Mouse (Mus musculus) heart, embryonic 11.5 days (tissue): ENCODE data around the gene Adcy3. TPM values are rescaled to one million over a fixed set of nuclear protein-coding genes. Genes with fewer than 3 reads are reported as not detected.

Experiments
- ATAC-seq: fragments of 200-750 bp; cut with Nextera tagmentation; replicated peaks from 2 replicates; pipeline ENCODE4 v1.8.0; 2017; ENCODE audit warnings: moderate library complexity; ENCODE audit not compliant: insufficient number of reproducible peaks, low FRiP score, low TSS enrichment
- H3K27ac ChIP-seq: fragments of 300-500 bp; sonication (generic); 2 replicates; pipeline ENCODE4 v1.5.1; 2014; ENCODE audit warnings: mild to moderate bottlenecking, low read depth, low read length
- H3K27me3 ChIP-seq: fragments of 300-500 bp; sonication (generic); 2 replicates; pipeline ENCODE4 v1.6.1; 2014; ENCODE audit warnings: mild to moderate bottlenecking, low read length, mixed read lengths; ENCODE audit not compliant: control insufficient read depth, insufficient read depth
- H3K36me3 ChIP-seq: fragments of 300-500 bp; sonication (generic); 2 replicates; pipeline ENCODE4 v1.6.1; 2014; ENCODE audit warnings: mild to moderate bottlenecking, low read length, moderate library complexity, mixed read lengths; ENCODE audit not compliant: control insufficient read depth, insufficient read depth
- H3K4me1 ChIP-seq: fragments of 300-500 bp; sonication (generic); 2 replicates; pipeline ENCODE4 v1.6.1; 2014; ENCODE audit warnings: low read length; ENCODE audit not compliant: control insufficient read depth, insufficient read depth
- H3K4me2 ChIP-seq: fragments of 300-500 bp; sonication (generic); 2 replicates; pipeline ENCODE4 v1.6.1; 2014; ENCODE audit warnings: mild to moderate bottlenecking, moderate library complexity
- H3K4me3 ChIP-seq: fragments of 300-500 bp; sonication (generic); 2 replicates; pipeline ENCODE4 v1.5.1; 2014; ENCODE audit warnings: low read depth, low read length
- H3K9ac ChIP-seq: fragments of 300-500 bp; sonication (generic); 2 replicates; pipeline ENCODE4 v1.6.1; 2014; ENCODE audit warnings: mild to moderate bottlenecking, low read depth, low read length, moderate library complexity
- H3K9me3 ChIP-seq: fragments of 300-500 bp; sonication (generic); replicated peaks from 2 replicates; pipeline ENCODE4 v1.6.1; 2016; ENCODE audit warnings: low read length; ENCODE audit not compliant: control insufficient read depth
- WGBS: fragments of 180-500 bp; shearing (Covaris S2); extraction: QIAGEN DNeasy Blood & Tissue Kit; methylation state at CpG from one replicate; pipeline ENCODE4 v1.1.7; 2014; ENCODE audit not compliant: insufficient replicate concordance; 5-methylcytosine and 5-hydroxymethylcytosine counted together
- polyA plus RNA-seq: library from polyadenylated mRNA; unstranded; fragments of >200 nt; fragmentation: Nextera tagmentation; extraction: Ambion mirVana; gene quantifications from 2 replicates; pipeline ENCODE4 v1.2.1, GENCODE M21; 2014

The Adcy3 gene
- polyA plus RNA-seq, 1 experiment from 2014 or later, result 3.8 TPM

- Histone ChIP-seq H3K36me3 (no peaks in the 10 kb centered on the region), H3K4me1 (no peaks in the 10 kb centered on the region), H3K4me3 (no peak overlapping the region), H3K4me2 (no peak overlapping the region), H3K9ac (no peak overlapping the region), H3K27ac (no peak overlapping the region), H3K9me3 (no peaks in the 10 kb centered on the region), H3K27me3 (no peaks in the 10 kb centered on the region)
- ATAC-seq, result no peak
- WGBS, result 86% methylated on average over 5 of the region's 5 CpGs
Observed at GRCm38 (mm10) chr12:4143179-4143578, 10.3 kb downstream of the Adcy3 start.

GRCm38 (mm10) chr12:4150936-4151335 lies 18.0 kb downstream of the Adcy3 start:
- Histone ChIP-seq H3K9ac (no peak overlapping the region), H3K4me2 (no peak overlapping the region), H3K36me3 (no peaks in the 10 kb centered on the region), H3K4me1 (no peaks in the 10 kb centered on the region), H3K9me3 (no peaks in the 10 kb centered on the region), H3K4me3 (no peak overlapping the region), H3K27ac (no peak overlapping the region), H3K27me3 (no peaks in the 10 kb centered on the region)
- WGBS, result 74% methylated on average over 2 of the region's 2 CpGs
- ATAC-seq, result no peak

GRCm38 (mm10) chr12:4151969-4152368 lies 19.1 kb downstream of the Adcy3 start:
- H3K27me3 ChIP-seq, result no peaks in the 10 kb centered on the region
- 87% methylated on average over 3 of the region's 3 CpGs for WGBS

GRCm38 (mm10) chr12:4157466-4157865 lies 24.6 kb downstream of the Adcy3 start:
- H3K27me3 ChIP-seq, result no peaks in the 10 kb centered on the region
- 62% methylated on average over 2 of the region's 2 CpGs for WGBS
- H3K27ac ChIP-seq, result no peak overlapping the region
- no peaks in the 10 kb centered on the region for H3K9me3 ChIP-seq
- H3K9ac ChIP-seq, result no peak overlapping the region
- H3K4me3 ChIP-seq, result no peak overlapping the region
- H3K4me1 ChIP-seq, result peaks cover 5% of the 10 kb centered on the region
- H3K36me3 ChIP-seq, result no peaks in the 10 kb centered on the region
- ATAC-seq, result no peak
- H3K4me2 ChIP-seq, result no peak overlapping the region

More at GRCm38 (mm10) chr12:4151969-4152368, 19.1 kb downstream of the Adcy3 start:
- Histone ChIP-seq H3K4me2 (no peak overlapping the region), H3K27ac (no peak overlapping the region), H3K4me3 (no peak overlapping the region), H3K4me1 (no peaks in the 10 kb centered on the region), H3K9ac (no peak overlapping the region), H3K9me3 (no peaks in the 10 kb centered on the region), H3K36me3 (no peaks in the 10 kb centered on the region)
- ATAC-seq, result no peak

- Histone ChIP-seq H3K4me2 (no peak overlapping the region), H3K4me1 (peaks cover 5% of the 10 kb centered on the region), H3K27ac (no peak overlapping the region), H3K9me3 (no peaks in the 10 kb centered on the region), H3K36me3 (no peaks in the 10 kb centered on the region), H3K4me3 (no peak overlapping the region), H3K9ac (no peak overlapping the region), H3K27me3 (no peaks in the 10 kb centered on the region)
- WGBS, result 89% methylated on average over 3 of the region's 3 CpGs
- ATAC-seq, result no peak
Observed at GRCm38 (mm10) chr12:4158179-4158578, 25.3 kb downstream of the Adcy3 start.

- H3K36me3 ChIP-seq, result no peaks in the 10 kb centered on the region
- H3K9ac ChIP-seq, result no peak overlapping the region
- no peak for ATAC-seq
- no peaks in the 10 kb centered on the region for H3K9me3 ChIP-seq
- H3K27ac ChIP-seq, result no peak overlapping the region
- no peaks in the 10 kb centered on the region for H3K27me3 ChIP-seq
- H3K4me3 ChIP-seq, result no peak overlapping the region
- WGBS, result 86% methylated on average over 7 of the region's 7 CpGs
- H3K4me2 ChIP-seq, result no peak overlapping the region
- peaks cover 5% of the 10 kb centered on the region for H3K4me1 ChIP-seq
Observed at GRCm38 (mm10) chr12:4158868-4159632, 26.1 kb downstream of the Adcy3 start.

- no peak overlapping the region for H3K4me3 ChIP-seq
- H3K27ac ChIP-seq, result no peak overlapping the region
- H3K27me3 ChIP-seq, result no peaks in the 10 kb centered on the region
- no peak overlapping the region for H3K9ac ChIP-seq
- H3K36me3 ChIP-seq, result no peaks in the 10 kb centered on the region
- no peaks in the 10 kb centered on the region for H3K9me3 ChIP-seq
- H3K4me1 ChIP-seq, result peaks cover 5% of the 10 kb centered on the region
- 64% methylated on average over 7 of the region's 7 CpGs for WGBS
- H3K4me2 ChIP-seq, result no peak overlapping the region
- ATAC-seq, result no peak
Observed at GRCm38 (mm10) chr12:4160322-4160721, 27.4 kb downstream of the Adcy3 start.

GRCm38 (mm10) chr12:4162886-4163285 lies 30.0 kb downstream of the Adcy3 start:
- ATAC-seq, result no peak
- Histone ChIP-seq H3K9me3 (no peaks in the 10 kb centered on the region), H3K9ac (no peak overlapping the region), H3K27me3 (no peaks in the 10 kb centered on the region), H3K4me2 (no peak overlapping the region), H3K27ac (no peak overlapping the region), H3K36me3 (no peaks in the 10 kb centered on the region), H3K4me1 (no peaks in the 10 kb centered on the region), H3K4me3 (no peak overlapping the region)
- WGBS, result 43% methylated on average over 2 of the region's 2 CpGs

GRCm38 (mm10) chr12:4166970-4167369 lies 34.1 kb downstream of the Adcy3 start:
- H3K9me3 ChIP-seq, result no peaks in the 10 kb centered on the region
- no peak overlapping the region for H3K4me3 ChIP-seq
- H3K27ac ChIP-seq, result no peak overlapping the region
- no peaks in the 10 kb centered on the region for H3K27me3 ChIP-seq
- no peak for ATAC-seq
- H3K4me1 ChIP-seq, result no peaks in the 10 kb centered on the region
- 73% methylated on average over 3 of the region's 3 CpGs for WGBS
- H3K36me3 ChIP-seq, result no peaks in the 10 kb centered on the region
- no peak overlapping the region for H3K9ac ChIP-seq
- no peak overlapping the region for H3K4me2 ChIP-seq
